Mouse (Mus musculus) bone marrow macrophage, adult 2 months (primary cell): ENCODE results near the gene Wdr95.

Experiments used
- CTCF ChIP-seq: IDR thresholded peaks from 2 replicates; pipeline ENCODE4 v1.5.1; 2012; ENCODE audit warnings: low read depth, mild to moderate bottlenecking, low read length, moderate library complexity
- POLR2A ChIP-seq: IDR thresholded peaks from 2 replicates; pipeline ENCODE4 v1.6.1; 2012; ENCODE audit warnings: mild to moderate bottlenecking, low read depth, low read length, borderline replicate concordance

DNA sequence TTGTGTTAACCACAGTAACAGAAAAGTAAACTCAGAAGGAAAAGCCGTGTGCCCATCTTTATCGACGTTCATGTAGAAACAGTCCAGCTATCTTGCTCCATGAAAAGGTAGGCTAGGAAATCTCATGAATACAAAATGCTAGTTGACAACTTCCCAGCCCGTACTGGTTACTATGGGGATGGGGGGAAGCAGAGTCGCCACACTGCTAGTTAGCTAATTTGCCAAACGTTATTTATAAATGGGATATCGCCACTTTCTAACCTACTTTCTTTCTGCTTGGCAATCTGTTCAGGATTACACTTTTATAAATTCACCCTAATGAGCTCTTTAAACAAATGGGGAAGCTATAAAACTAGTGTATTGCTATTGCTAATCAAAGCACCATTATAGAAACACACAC lies 46.6 kb upstream of the Wdr95 start:
- TF ChIP-seq POLR2A (no peak), CTCF (no peak)
